Comparison of ENCODE assay signal across 8 mouse cellular contexts in the genomic region with DNA sequence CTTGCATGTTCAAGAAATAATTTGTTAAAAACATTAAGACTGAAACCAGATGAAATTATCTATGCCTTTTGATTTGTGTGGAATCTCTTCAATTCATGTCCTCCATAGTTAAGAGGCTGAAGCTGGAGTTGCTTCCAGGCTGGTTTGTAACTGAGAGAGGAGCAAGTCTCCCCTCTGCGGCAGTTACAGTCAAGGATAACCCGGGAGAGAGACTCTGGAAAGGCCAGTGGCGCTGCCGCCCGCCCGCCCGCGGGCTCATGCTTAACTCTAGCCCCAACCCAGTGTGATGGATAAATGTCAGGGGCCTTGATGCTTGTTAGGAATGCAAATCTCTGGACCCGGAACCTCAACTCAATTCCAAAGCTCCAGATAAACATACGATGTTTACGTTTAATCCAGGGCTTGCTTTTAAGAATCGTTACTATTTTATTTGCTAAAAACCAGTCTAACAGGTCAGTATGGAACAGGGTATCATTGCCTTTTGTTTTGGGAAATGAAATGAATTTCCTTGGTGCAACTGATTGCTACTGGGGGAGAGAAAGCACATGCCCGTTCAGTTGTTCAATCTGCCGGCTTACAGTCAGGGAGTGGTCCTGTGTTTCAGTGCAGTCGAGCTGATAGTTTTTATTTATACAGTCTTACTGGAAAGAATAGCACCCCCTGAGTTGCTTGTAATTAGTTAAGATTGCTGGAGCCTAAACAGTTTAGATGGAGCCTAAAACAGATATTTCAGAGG. TPM values are rescaled to one million over a fixed set of nuclear protein-coding genes. Genes with fewer than 3 reads are reported as not detected.
DNase-seq lines count a peak whose midpoint lies in the region; ATAC-seq and TF ChIP-seq lines count a peak whose summit lies in the region.

No protein-coding gene starts in this region.

- DNase-seq in heart, adult 2 months = no peak
- peak; percentile 22 for DNase-seq in brain, embryonic 18.5 days (ENCODE audit: low read depth, low spot score)
- peak; percentile 79 for DNase-seq in midbrain, embryonic 14.5 days
- DNase-seq in adrenal gland, adult 18-20 months (ENCODE audit: low spot score in 2 of 2) = no peak
- DNase-seq in adrenal gland, adult 8-10 months = no peak
- no peak for DNase-seq in kidney, adult 8-10 months

- H3K27me3 ChIP-seq in heart, embryonic 15.5 days = no peaks in the 10 kb centered on the region
- H3K27me3 ChIP-seq in heart, adult 2 months (ENCODE audit: control insufficient read depth, insufficient read depth, low read length) = no peaks in the 10 kb centered on the region
- H3K27me3 ChIP-seq in forebrain, embryonic 13.5 days = no peaks in the 10 kb centered on the region
- H3K27me3 ChIP-seq in midbrain, embryonic 14.5 days (ENCODE audit: control insufficient read depth, insufficient read depth, low read length) = no peaks in the 10 kb centered on the region

- H3K4me1 ChIP-seq in heart, embryonic 15.5 days (replicated peaks) = peaks cover 7% of the 10 kb centered on the region
- H3K4me1 ChIP-seq in heart, adult 2 months (ENCODE audit: control insufficient read depth, insufficient read depth, low read length) = no peaks in the 10 kb centered on the region
- peaks cover 59% of the 10 kb centered on the region for H3K4me1 ChIP-seq in forebrain, embryonic 13.5 days
- peaks cover 38% of the 10 kb centered on the region for H3K4me1 ChIP-seq in midbrain, embryonic 14.5 days (ENCODE audit: control insufficient read depth, insufficient read depth, low read length)

- H3K79me2 ChIP-seq in heart, adult 2 months (replicated peaks; ENCODE audit: control insufficient read depth, insufficient read depth, low read length) = no peaks in the 10 kb centered on the region

- no peaks in the 10 kb centered on the region for H3K9me3 ChIP-seq in heart, embryonic 15.5 days (replicated peaks)
- H3K9me3 ChIP-seq in forebrain, embryonic 13.5 days (replicated peaks) = no peaks in the 10 kb centered on the region
- no peaks in the 10 kb centered on the region for H3K9me3 ChIP-seq in midbrain, embryonic 14.5 days (ENCODE audit: control insufficient read depth, low read length)

- no peak overlapping the region for H3K4me3 ChIP-seq in heart, embryonic 15.5 days
- no peak overlapping the region for H3K4me3 ChIP-seq in heart, adult 2 months
- peak overlapping the region; percentile 53 for H3K4me3 ChIP-seq in forebrain, embryonic 13.5 days
- peak overlapping the region; percentile 64 for H3K4me3 ChIP-seq in midbrain, embryonic 14.5 days (replicated peaks; ENCODE audit: low read depth, low read length)

- TF ChIP-seq POLR2A in heart, adult 2 months (IDR thresholded peaks at IDR 0.05; ENCODE audit: insufficient read depth, low read depth, low read length) = no peak

- H3K36me3 ChIP-seq in heart, embryonic 15.5 days = no peaks in the 10 kb centered on the region
- H3K36me3 ChIP-seq in heart, adult 2 months (ENCODE audit: control insufficient read depth, insufficient read depth, low read length) = no peaks in the 10 kb centered on the region
- no peaks in the 10 kb centered on the region for H3K36me3 ChIP-seq in forebrain, embryonic 13.5 days (ENCODE audit: poor library complexity, severe bottlenecking)
- no peaks in the 10 kb centered on the region for H3K36me3 ChIP-seq in midbrain, embryonic 14.5 days (ENCODE audit: control insufficient read depth, insufficient read depth, low read length)

- WGBS in heart, embryonic 15.5 days = 56% methylated on average over 15 of the region's 15 CpGs
- WGBS in heart, adult 2 months = 74% methylated on average over 15 of the region's 15 CpGs
- WGBS in forebrain, embryonic 13.5 days = 7% methylated on average over 15 of the region's 15 CpGs
- 4% methylated on average over 15 of the region's 15 CpGs for WGBS in midbrain, embryonic 14.5 days

- intact Hi-C loops in heart, adult 2 months (cut with DNase I) = no loop called here

- no peak for TF ChIP-seq EP300 in heart, adult 2 months (IDR thresholded peaks at IDR 0.05; ENCODE audit: insufficient read depth, low read depth, low read length)

- no peak for TF ChIP-seq CTCF in heart, adult 2 months (IDR thresholded peaks at IDR 0.05)

- no peak overlapping the region for H3K9ac ChIP-seq in heart, embryonic 15.5 days
- H3K9ac ChIP-seq in heart, adult 2 months (ENCODE audit: low read depth, low read length) = no peak overlapping the region
- peak overlapping the region; percentile 70 for H3K9ac ChIP-seq in forebrain, embryonic 13.5 days
- H3K9ac ChIP-seq in midbrain, embryonic 14.5 days (replicated peaks; ENCODE audit: low read length) = peak overlapping the region; percentile 62

- peak overlapping the region; percentile 55; the same call in 1 of the 2 replicates for H3K4me2 ChIP-seq in heart, embryonic 15.5 days
- H3K4me2 ChIP-seq in forebrain, embryonic 13.5 days = peak overlapping the region; percentile 76
- H3K4me2 ChIP-seq in midbrain, embryonic 14.5 days (ENCODE audit: low read length) = peak overlapping the region; percentile 83

- peak overlapping the region; percentile 2; the same call in 1 of the 2 replicates for H3K27ac ChIP-seq in heart, embryonic 15.5 days
- no peak overlapping the region for H3K27ac ChIP-seq in heart, adult 2 months
- H3K27ac ChIP-seq in forebrain, embryonic 13.5 days = peak overlapping the region; percentile 87
- H3K27ac ChIP-seq in midbrain, embryonic 14.5 days (replicated peaks; ENCODE audit: low read depth, low read length) = peak overlapping the region; percentile 92

- ATAC-seq in heart, embryonic 15.5 days (replicated peaks; ENCODE audit: insufficient number of reproducible peaks, insufficient read depth, low FRiP score, low read depth) = no peak
- peak; percentile 37; the same call in 1 of the 2 replicates for ATAC-seq in forebrain, embryonic 13.5 days
- ATAC-seq in midbrain, embryonic 14.5 days (ENCODE audit: low FRiP score, low TSS enrichment) = peak; percentile 35; the same call in 1 of the 2 replicates

RNA-seq across cellular contexts. Expression of gene Akap6, which starts 0.9 kb away (rescaled TPM):
- 9.8 and 10.4 TPM in 2 replicates for polyA plus RNA-seq in heart, embryonic 15.5 days (2015; fragmentation: Nextera tagmentation; extraction: Ambion mirVana)
- total RNA-seq in heart, adult 2 months (2021) = 100 to 1,000 TPM in 1 of 2 experiments, 10 to 100 TPM in 1; 94.6 to 100 TPM
- 14.1 and 29.1 TPM in 2 replicates for polyA plus RNA-seq in heart, adult 2 months (2012; rRNA removed)
- polyA plus RNA-seq in forebrain, embryonic 13.5 days (2015; fragmentation: Nextera tagmentation; extraction: Ambion mirVana) = 15.3 and 17.4 TPM in 2 replicates
- polyA plus RNA-seq in midbrain, embryonic 14.5 days (2014; fragmentation: Nextera tagmentation; extraction: Ambion mirVana) = 27.2 and 35.2 TPM in 2 replicates
- 1 to 10 TPM; 2.2 to 2.5 TPM for total RNA-seq in adrenal gland, adult 18-20 months (2021)
- 1 to 10 TPM; 2.4 to 6.1 (median 4.5) TPM for total RNA-seq in adrenal gland, adult 8-10 months (2022)

Comparison
In these comparisons a context has a peak if more than half of its experiments do, and no peak if none do; other contexts are left out.
1. H3K4me3 ChIP-seq: peak in forebrain, embryonic 13.5 days (single experiment) and midbrain, embryonic 14.5 days (single experiment); none in heart, embryonic 15.5 days (single experiment) and heart, adult 2 months (single experiment).
2. H3K9ac ChIP-seq: peak in forebrain, embryonic 13.5 days (single experiment) and midbrain, embryonic 14.5 days (single experiment); none in heart, embryonic 15.5 days (single experiment) and heart, adult 2 months (single experiment).
3. DNase-seq: peak in brain, embryonic 18.5 days (single experiment) and midbrain, embryonic 14.5 days (single experiment); none in heart, adult 2 months (0 of 2), adrenal gland, adult 18-20 months (0 of 2), adrenal gland, adult 8-10 months (single experiment) and kidney, adult 8-10 months (0 of 2).
4. Peak in every context shown above with its lines, with median percentiles within 50 percentile points of each other: H3K4me2 ChIP-seq.